Mouse (Mus musculus) left cerebral cortex, postnatal 4 days (tissue): ENCODE data around the gene Anxa2. TPM values are rescaled to one million over a fixed set of nuclear protein-coding genes. Genes with fewer than 3 reads are reported as not detected.

Experiments used
- DNase-seq: peaks from one replicate; pipeline ENCODE4 v3.0.0-alpha.2; 2022
- intact Hi-C: fragments of 180-260 bp; cut with DNase I; formaldehyde crosslinking; loops from one replicate; pipeline ENCODE4 v1.15.1; 2025
- microRNA-seq: library from miRNA; unstranded; fragments of <30 nt; microRNA quantifications from one replicate; pipeline ENCODE4 v1.2.0, GENCODE M21; 2022
- total RNA-seq, 2 experiments: library from RNA; stranded (reverse); gene quantifications; 2 replicates each; pipeline ENCODE4 v1.2.3; 2021

The Anxa2 gene
- total RNA-seq, 2 experiments from 2014 or later, result 23.2 to 24.1 TPM

- intact Hi-C loops, result loop anchor here (5.0 to 10.0 kb wide), 3 partner anchors 262 to 482 kb away; partner anchors contain the start of gene Bnip2
- peak; percentile 42 for DNase-seq
These were observed 52.2 kb downstream of the Anxa2 start for GRCm38 (mm10) chr9:69505611-69506010.

DNA sequence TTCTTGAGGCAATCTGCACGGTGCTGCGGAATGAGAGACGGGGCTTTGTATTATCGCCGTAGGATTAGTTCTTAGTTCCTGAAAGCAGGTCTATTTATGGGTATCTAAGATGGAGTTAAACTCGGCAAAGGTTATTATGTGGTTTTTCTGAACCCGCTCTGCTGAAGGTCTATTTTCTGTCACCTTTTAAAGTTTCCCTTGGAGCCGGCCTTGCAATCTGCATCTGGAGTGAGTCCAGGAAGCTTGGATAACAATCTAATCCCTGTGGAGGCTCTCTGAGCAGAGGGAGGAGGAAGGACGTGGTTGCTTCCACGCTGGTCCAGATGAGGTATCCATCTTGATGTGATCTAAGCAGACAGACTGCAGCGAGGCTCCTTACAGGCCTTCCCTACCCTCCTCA, 53.8 kb downstream of the Anxa2 start:
- intact Hi-C loops, result loop anchor here (5.0 to 10.0 kb wide), 3 partner anchors 260 to 480 kb away; partner anchors contain the start of gene Bnip2
- DNase-seq, result no peak

GRCm38 (mm10) chr9:69508016-69508415, 54.6 kb downstream of the Anxa2 start:
- DNase-seq, result no peak
- intact Hi-C loops, result loop anchor here (5.0 to 10.0 kb wide), 3 partner anchors 259 to 479 kb away; partner anchors contain the start of gene Bnip2

DNA sequence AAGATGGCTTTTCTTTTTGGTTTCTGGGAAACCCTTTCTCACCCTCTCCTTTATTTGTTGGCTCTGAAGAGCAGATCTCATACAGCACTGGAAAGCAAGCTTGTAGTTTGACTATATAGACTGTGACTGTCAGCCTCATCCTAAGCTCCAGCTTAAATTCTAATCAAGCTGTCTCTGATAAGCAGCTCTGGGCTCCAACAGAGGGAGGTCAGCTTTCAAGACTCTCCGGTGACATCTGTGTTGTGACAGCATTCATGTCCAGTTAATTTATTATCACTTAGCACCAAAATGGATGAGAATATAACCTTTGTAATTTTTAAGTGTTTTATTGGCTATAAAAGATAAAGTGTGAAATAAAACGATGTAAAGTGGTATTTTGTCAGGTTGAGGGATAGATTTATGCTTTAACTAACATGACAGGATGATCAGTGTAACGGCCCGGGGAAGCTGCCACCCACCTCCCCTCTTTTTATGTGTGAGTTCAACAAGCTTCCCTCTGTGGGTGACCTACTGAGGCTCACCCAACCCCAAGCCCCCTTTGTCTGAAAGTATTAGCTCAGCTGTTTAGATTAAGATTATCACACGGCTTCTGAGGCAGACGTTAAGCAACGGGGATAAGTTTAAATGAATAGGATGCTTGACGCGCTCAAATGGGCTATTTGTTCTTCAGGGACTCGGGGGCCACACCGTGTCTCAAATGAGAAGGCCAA, 58.6 kb downstream of the Anxa2 start:
- intact Hi-C loops, result loop anchor here (10.0 kb wide), 1 partner anchor 113 kb away; no protein-coding TSS in a partner anchor
- no peak for DNase-seq

GRCm38 (mm10) chr9:69512726-69513125, 59.3 kb downstream of the Anxa2 start:
- DNase-seq, result no peak
- intact Hi-C loops, result loop anchor here (10.0 kb wide), 1 partner anchor 112 kb away; no protein-coding TSS in a partner anchor

DNA sequence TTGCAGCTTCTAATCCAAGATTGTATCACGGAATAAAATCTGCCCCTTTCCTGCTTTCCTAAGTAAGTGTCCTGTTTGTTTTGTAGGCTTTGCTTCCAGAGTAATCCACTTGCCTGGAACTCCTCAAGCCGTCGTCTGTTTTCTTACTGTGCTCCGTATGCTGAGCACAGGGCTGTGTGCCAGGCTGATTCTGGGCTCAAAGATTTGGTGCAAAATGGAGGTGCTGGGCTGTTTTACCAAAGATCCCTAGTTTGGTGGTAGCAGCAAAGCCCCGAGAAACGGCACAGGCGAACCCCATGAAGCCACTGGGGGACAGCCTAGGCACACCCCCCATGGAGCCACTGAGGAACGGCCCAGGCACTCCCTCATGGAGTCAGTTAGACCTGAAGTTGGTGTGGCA, 60.8 kb downstream of the Anxa2 start:
- peak; percentile 46 for DNase-seq
- intact Hi-C loops, result loop anchor here (10.0 kb wide), 1 partner anchor 111 kb away; no protein-coding TSS in a partner anchor

DNA sequence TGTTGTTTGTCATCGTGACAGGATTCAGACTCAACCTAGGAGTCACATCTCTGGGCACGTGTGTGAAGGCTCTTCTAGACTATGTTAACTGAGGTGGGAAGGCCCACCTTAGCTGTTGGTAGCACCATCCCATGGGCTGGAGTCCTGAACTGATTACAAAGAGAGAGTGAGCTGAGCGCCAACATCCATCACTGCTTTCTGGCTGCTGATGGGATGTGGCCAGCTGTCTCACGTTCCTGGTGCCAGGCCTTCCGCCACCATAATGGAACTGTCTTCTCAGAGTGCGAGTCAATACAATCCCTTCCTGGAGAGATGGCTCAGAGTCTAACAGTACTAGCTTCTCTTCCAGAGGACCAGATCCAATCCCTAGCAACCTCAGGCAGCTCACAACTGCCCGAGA, 62.0 kb downstream of the Anxa2 start:
- DNase-seq, result peak; percentile 55
- intact Hi-C loops, result loop anchor here (10.0 kb wide), 1 partner anchor 109 kb away; no protein-coding TSS in a partner anchor

DNA sequence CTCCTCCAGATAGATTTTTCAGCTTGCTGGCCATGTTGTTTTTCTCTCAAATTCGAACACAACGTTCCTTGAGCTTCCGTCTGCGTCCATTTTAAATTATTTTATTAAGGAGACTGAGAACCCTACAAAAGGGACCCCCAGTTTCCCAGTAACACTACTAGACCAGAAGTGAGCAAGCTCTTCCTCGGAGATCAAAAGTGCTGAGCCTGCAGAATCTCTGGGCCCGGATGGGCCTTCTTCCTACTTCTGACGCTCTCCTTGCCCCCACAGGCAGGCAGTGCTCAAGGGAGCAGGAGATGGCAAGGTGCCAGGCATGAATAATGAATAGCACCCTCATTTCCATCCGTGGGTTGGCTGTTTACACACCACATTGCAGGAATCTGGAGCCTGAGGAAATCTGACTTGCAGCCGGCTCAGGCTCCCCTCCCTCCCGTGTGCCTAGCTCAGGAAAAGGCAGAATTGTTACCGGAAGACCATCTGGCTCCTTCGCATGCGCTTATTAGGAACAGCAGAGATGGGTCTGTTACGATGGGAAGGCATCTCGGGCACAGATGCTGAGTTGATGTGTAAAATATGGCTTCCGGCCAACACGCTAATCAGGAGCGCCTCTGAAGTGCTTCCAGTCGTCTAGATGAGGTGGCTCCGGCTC, 64.1 kb downstream of the Anxa2 start:
- intact Hi-C loops, result loop anchor here (10.0 kb wide), 1 partner anchor 107 kb away; no protein-coding TSS in a partner anchor
- DNase-seq, result peak; percentile 75

Small RNA genes within 50 kb of the gene (microRNA-seq; reads per million reads assigned to microRNA genes)
- gene Mir3109, result not detected

Other genes with a start within 250 kb of the Anxa2 start
- gene Ice2, start 55.7 kb upstream of the Anxa2 start, total RNA-seq, result 10 to 100 TPM; 11.7 to 14.2 TPM